Mouse (Mus musculus) mesoderm, embryonic 11.5 days (tissue): Measurements from ENCODE around the gene Mettl16.

Experiments used
- DNase-seq: peaks from one replicate; pipeline ENCODE4 v3.0.0-alpha.2; 2012; ENCODE audit warnings: low read depth, low spot score

Mettl16 gene

GRCm38 (mm10) chr11:74770595-74771207 is at the start of gene Mettl16:
Gene Mettl16 (plus strand): TSS chr11:74770830.
- peak; percentile 98 for DNase-seq

DNA sequence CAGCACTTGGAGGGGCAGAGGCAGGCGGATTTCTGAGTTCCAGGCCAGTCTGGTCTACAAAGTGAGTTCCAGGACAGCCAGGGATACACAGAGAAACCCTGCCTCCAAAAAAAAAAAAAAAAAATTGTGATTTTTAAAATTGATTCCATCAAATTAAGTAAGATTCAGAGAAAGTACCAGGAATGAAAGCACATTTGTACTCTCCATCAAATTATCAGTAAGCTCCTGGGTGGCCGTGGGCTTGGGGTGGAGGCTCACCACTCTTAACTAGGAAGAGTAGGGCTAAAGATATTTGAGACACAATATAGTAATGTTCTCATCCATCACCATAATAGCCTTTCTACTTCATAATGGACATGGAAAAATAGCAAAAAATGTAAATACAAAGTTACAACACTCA is 49.5 kb upstream of the Mettl16 start:
- no peak for DNase-seq

DNA sequence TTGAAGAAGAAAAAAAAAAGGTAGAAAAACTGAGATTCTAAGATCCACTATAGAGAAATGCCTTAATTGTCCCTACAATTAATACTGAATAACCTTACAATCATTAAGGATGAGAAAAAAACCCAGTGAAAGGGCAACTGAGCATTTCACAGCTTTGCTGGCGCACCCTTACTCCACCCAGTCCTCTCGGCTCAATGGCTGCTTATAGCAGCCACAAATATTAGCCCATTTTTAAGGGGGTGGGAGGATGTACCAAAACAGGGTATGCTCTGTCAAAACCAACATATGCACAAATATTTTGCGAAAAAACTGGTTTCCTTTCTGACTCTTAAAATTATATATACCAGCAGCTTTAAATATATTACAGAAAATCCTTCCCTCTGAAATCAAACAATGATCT is 48.7 kb upstream of the Mettl16 start:
- DNase-seq, result no peak

GRCm38 (mm10) chr11:74723357-74724234 is 47.0 kb upstream of the Mettl16 start:
- DNase-seq, result peak; percentile 88

- peak; percentile 93 for DNase-seq
These were observed 46.3 kb upstream of the Mettl16 start, which contains the start of gene Pafah1b1 for GRCm38 (mm10) chr11:74724235-74724791. Gene Pafah1b1 (minus strand): TSS chr11:74724670.

DNA sequence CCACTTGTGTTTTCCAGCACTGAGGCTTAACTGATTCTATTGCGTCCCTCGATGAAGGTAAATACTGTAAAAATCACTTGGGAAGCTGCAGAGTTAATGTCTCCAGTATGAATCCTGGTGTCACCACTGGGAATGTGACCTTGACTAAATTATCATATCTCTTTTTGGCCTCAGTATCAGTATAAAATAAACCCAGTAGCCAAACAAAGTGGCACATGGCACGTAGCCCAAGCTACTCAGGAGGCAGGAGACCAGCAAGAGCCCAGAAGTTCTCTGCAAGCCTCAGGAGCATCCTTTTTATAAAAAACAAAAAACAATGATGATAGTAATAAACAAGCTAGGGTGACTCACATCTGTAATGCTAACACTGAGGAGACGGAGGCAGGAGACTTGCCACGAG is 45.4 kb upstream of the Mettl16 start:
- DNase-seq, result no peak

DNA sequence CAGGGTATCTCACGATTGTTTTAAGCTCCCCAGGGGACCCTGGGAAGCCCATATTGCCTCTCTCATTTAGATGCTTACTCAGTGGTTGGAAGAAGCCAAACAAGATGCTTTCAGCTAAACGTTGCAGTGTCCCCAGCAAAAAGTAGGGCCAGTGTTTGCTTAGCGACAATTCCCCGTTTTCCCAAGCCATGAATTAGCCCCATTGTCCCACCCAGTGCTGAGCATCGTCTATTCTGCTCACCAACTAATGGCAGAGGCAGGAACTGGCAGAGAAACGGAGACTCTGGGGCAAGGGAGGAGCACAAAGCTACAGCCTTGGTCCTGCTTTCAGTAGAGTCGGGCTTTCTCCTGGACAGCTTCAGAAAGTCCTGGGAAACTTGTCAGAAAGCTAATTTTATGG is 35.7 kb upstream of the Mettl16 start:
- DNase-seq, result no peak

GRCm38 (mm10) chr11:74737861-74738260 is 32.8 kb upstream of the Mettl16 start:
- no peak for DNase-seq

DNA sequence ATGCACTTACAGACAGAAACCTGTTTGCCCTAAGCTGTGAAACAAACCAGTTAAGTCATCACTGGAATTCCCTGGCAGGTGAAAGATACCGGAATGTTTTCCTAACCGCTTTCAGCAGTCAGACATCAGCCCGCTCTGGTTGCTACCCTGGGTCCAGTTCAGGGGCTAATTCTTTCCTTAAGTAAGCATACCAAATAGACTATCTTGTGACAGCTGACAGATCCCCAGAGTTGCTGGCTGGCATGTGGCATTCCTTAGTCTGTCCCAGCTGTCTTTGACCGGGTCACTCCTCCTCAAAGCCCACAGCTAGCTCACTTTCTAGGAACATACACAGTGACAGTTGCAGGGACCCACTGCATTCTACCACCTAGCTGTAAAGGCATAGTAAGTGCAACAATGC is 22.6 kb upstream of the Mettl16 start:
- DNase-seq, result peak; percentile 48

DNA sequence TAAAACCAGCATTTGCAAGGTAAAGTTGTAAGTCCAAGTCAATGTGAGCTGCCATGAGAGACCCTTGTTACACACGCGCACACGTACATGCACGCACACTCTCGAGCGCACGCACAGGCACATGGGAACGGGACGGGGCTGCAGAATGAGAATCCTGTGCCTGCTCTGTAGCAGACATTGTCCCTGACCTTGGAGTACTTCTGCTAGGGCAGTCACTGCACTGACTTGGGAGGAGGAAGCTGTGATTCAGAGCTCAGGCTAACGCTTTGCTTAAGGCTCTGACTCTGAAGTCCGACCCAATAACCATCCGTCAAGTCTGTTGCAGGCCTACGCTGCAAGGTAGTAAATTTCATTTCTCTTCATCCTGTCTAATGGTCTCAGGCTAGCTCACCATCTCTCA is 21.4 kb upstream of the Mettl16 start:
- no peak for DNase-seq

DNA sequence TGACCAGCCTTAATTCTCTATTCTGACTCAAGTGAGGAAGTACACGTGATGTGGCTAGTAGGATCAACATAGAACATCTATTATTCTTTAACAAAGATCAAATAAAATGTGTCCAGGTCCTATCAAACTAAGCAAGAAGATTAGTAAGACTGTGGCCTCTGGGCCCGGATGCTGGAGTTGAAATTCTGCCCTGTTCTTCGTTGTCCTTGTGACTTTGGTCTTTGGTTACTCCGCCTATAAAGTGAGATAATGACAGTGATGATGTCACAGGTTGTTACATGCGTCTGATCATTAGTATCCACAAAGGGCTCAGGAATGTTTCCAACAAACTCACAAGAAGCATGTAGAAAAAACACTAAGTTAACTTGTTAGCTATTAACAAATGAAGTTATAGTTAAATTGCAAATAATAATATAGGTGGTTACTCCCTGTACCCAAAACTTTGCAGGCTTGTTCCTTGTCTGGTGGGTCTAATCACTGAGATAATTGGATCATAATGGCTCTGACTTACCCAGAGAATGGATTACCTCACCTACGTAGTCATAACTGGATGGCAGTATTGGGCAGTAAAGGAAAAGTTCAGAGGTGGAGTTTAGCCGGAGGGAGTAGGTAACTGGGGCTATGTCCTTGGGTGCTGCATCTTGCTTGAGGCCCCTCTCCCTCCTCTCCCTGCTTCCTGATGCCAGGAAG is 19.8 kb upstream of the Mettl16 start:
- DNase-seq, result no peak

DNA sequence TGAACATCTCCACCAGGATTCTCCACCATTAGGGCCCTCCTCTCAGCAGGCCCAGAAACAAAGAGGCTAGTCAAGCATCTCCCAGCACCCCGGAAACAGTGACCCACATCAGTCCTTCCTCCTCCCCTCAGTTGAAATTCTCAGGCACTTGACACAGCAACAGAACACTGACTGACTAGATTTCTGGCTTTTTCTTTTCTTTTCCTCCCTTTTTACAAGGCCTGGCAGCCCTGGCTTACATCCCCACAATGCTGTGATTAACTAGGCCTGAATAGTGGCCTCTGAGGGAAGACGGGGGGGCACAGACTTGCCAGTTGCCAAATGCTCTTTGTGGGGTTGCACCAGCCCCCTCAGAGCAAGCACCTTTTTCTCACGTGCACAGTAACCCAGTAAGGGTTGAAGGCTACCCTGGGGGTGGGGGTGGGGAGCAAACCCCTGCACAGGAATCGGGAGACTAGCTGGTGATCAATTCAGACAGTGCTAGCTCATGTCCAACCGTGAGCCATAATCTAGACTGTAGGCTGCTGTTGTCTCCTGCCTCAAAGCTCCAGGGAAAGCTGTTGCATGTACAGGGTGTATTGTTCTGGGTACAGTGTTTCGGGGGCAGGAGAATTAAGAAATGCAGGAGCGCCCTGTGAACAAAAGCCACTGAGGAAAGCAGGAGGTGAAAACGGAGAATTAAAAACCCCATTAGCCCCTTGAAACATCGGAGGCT is 19.1 kb upstream of the Mettl16 start:
- no peak for DNase-seq

DNA sequence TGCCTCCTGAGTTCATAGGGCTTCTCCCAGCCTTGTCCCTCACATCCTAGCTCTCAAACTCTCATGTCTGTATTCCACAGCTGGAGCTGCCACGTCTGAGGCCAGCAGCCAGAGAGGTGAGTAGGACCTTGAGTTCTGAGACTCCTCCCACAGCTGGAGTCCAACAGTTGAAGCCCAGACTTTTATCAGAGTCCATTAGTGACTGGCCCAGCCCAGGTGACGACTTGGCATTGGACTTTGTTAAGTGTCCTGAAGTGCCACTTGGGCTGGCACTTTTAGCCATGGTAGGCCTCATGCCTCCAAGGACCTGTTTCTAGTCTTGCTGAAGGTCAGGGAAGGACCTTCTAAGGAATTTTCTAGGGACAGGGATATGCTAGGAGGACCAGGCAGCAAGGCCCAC is 14.0 kb upstream of the Mettl16 start:
- DNase-seq, result no peak

GRCm38 (mm10) chr11:74761011-74761705 is 9.5 kb upstream of the Mettl16 start:
- DNase-seq, result no peak

DNA sequence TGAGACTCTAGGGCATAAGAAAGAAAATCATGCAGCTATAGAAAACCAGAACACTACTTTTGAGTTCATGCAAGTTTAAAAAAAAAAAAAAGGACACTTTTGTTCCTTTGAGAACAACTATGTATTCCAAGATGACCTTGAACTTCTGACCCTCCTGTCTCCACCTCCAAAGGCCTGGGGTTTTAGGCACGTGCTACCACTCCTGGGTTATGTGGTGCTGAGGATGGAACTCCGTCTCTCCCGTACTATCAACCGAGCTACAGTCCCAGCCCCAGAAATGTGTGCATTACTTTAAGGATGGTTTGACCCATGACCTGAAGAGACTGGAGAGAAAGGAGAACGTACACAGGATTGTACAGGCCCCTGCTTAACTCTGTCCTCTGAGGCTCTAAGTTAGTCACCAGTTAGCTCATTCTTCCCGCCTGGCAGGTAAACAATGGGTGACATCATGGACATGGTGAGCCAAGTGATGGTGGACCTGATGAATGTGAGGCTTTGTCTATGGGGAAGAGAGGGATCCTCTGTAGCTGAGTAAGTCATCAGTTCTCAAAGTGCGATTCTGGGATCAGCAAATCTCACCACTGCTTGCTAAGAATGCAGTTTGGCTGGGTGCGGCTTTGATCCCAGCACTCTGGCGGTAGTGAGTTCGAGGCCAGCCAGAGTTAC is 6.5 kb upstream of the Mettl16 start:
- DNase-seq, result no peak

DNA sequence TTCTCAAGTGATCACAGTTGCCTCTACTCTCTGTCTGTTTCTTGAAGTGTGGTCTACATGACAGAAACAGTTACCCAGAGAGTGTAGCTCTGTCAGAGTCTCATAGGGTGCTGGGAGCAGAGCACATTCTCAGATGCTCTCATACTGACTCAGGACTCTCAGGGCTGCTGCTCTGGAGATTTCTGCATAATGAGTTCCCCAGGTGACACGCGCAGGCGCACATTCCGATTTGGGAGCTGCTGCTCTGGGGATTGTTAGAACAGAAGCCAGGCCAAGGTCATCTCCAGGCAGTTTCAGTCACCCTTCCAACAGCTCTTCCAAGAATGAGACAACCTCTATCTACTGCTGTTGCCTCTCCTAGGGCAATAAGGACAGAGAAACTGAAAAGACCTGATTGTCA is 3.2 kb upstream of the Mettl16 start:
- no peak for DNase-seq

DNA sequence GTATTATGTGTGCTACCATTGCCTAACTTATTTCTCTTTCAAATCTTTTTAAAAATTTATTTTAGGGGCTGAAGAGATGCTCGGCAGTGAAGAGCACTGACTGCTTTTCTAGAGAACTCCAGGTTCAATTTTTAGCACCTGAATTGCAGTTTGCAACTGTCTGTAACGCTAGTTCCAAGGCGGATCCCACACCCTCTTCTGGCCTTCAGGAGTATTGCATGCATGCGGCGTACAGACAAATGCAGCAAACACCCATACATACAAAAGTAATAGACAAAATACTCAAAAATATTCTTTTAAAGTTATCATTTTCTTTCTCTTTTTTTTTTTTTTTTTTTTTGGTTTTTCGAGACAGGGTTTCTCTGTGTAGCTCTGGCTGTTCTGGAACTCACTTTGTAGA is 2.6 kb upstream of the Mettl16 start:
- DNase-seq, result peak; percentile 51

DNA sequence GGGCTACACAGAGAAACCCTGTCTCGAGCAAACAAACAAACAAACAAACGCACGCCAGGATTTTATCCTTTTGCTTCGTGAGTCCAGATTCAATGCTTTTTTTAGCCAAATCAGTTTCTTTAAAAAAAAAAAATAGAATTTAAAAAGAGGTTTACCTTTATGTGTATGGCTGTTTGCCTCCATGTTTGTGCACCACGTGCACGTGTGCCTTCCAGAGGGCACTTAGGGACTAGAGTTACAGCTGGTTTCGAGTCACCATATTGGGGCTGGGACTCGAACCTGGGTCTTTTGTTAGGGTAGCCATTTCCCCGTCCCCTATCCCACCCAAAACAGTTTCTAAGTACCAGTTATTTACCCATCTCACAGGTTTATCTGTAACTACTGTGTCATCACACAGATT is 593 bp upstream of the Mettl16 start:
- no peak for DNase-seq

- no peak for DNase-seq
These were observed 604 bp downstream of the Mettl16 start for GRCm38 (mm10) chr11:74771234-74771633.

GRCm38 (mm10) chr11:74771650-74772049 is 1.0 kb downstream of the Mettl16 start:
- no peak for DNase-seq
